Mouse (Mus musculus): ENCODE results near the gene Tnfrsf12a. TPM values are rescaled to one million over a fixed set of nuclear protein-coding genes. Genes with fewer than 3 reads are reported as not detected.

Gene Tnfrsf12a
- polyA plus RNA-seq, 1 experiment = 1.2 TPM

- no peaks in the 10 kb centered on the region for H3K27me3 ChIP-seq (ENCODE audit: control insufficient read depth, insufficient read depth, low read length)
- TF ChIP-seq POLR2A (IDR thresholded peaks at IDR 0.05; ENCODE audit: control insufficient read depth, low read depth, low read length) (no peak), CTCF (IDR thresholded peaks at IDR 0.05; ENCODE audit: control insufficient read depth, insufficient read depth, insufficient replicate concordance, low read depth, low read length) (no peak)
- peaks cover 7% of the 10 kb centered on the region for H3K4me1 ChIP-seq (ENCODE audit: control insufficient read depth, insufficient read depth, low read length)
- H3K27ac ChIP-seq (ENCODE audit: control insufficient read depth, insufficient read depth, low read depth, low read length) = no peak overlapping the region
- no peaks in the 10 kb centered on the region for H3K36me3 ChIP-seq (ENCODE audit: control insufficient read depth, insufficient read depth, low read length)
- H3K4me3 ChIP-seq (ENCODE audit: control insufficient read depth, low read depth, low read length) = no peak overlapping the region
Observed at GRCm38 (mm10) chr17:23695801-23696200, 18.5 kb upstream of the Tnfrsf12a start.

- H3K27ac ChIP-seq (ENCODE audit: control insufficient read depth, insufficient read depth, low read depth, low read length) = no peak overlapping the region
- H3K27me3 ChIP-seq (ENCODE audit: control insufficient read depth, insufficient read depth, low read length) = no peaks in the 10 kb centered on the region
- no peak overlapping the region for H3K4me3 ChIP-seq (ENCODE audit: control insufficient read depth, low read depth, low read length)
- H3K4me1 ChIP-seq (ENCODE audit: control insufficient read depth, insufficient read depth, low read length) = no peaks in the 10 kb centered on the region; the same call in 1 of the 2 replicates
- TF ChIP-seq POLR2A (IDR thresholded peaks at IDR 0.05; ENCODE audit: control insufficient read depth, low read depth, low read length) (no peak), CTCF (IDR thresholded peaks at IDR 0.05; ENCODE audit: control insufficient read depth, insufficient read depth, insufficient replicate concordance, low read depth, low read length) (no peak)
- no peaks in the 10 kb centered on the region for H3K36me3 ChIP-seq (ENCODE audit: control insufficient read depth, insufficient read depth, low read length)
Observed at GRCm38 (mm10) chr17:23694491-23694890, 17.2 kb upstream of the Tnfrsf12a start.

GRCm38 (mm10) chr17:23683856-23684672 lies 6.8 kb upstream of the Tnfrsf12a start, which contains the start of gene Cldn9:
Cldn9 (minus strand) TSS chr17:23684026.
- H3K4me3 ChIP-seq (ENCODE audit: control insufficient read depth, low read depth, low read length) = no peak within 1 kb of the TSS
- H3K4me1 ChIP-seq (ENCODE audit: control insufficient read depth, insufficient read depth, low read length) = peaks cover 3% of the 10 kb centered on the region; the same call in 1 of the 2 replicates
- no peaks in the 10 kb centered on the region for H3K36me3 ChIP-seq (ENCODE audit: control insufficient read depth, insufficient read depth, low read length)
- TF ChIP-seq CTCF (IDR thresholded peaks at IDR 0.05; ENCODE audit: control insufficient read depth, insufficient read depth, insufficient replicate concordance, low read depth, low read length) (no peak), POLR2A (IDR thresholded peaks at IDR 0.05; ENCODE audit: control insufficient read depth, low read depth, low read length) (no peak)
- no peaks in the 10 kb centered on the region; the same call in 1 of the 2 replicates for H3K27me3 ChIP-seq (ENCODE audit: control insufficient read depth, insufficient read depth, low read length)
- H3K27ac ChIP-seq (ENCODE audit: control insufficient read depth, insufficient read depth, low read depth, low read length) = no peak within 1 kb of the TSS

- H3K27ac ChIP-seq (ENCODE audit: control insufficient read depth, insufficient read depth, low read depth, low read length) = no peak overlapping the region
- H3K36me3 ChIP-seq (ENCODE audit: control insufficient read depth, insufficient read depth, low read length) = no peaks in the 10 kb centered on the region
- TF ChIP-seq POLR2A (IDR thresholded peaks at IDR 0.05; ENCODE audit: control insufficient read depth, low read depth, low read length) = no peak
- no peak for TF ChIP-seq CTCF (IDR thresholded peaks at IDR 0.05; ENCODE audit: control insufficient read depth, insufficient read depth, insufficient replicate concordance, low read depth, low read length)
- no peaks in the 10 kb centered on the region; the same call in 1 of the 2 replicates for H3K27me3 ChIP-seq (ENCODE audit: control insufficient read depth, insufficient read depth, low read length)
- H3K4me3 ChIP-seq (ENCODE audit: control insufficient read depth, low read depth, low read length) = no peak overlapping the region
- peaks cover 5% of the 10 kb centered on the region for H3K4me1 ChIP-seq (ENCODE audit: control insufficient read depth, insufficient read depth, low read length)
Observed at GRCm38 (mm10) chr17:23683226-23683625, 6.0 kb upstream of the Tnfrsf12a start.

- Histone ChIP-seq H3K4me3 (ENCODE audit: control insufficient read depth, low read depth, low read length) (no peak overlapping the region), H3K27me3 (ENCODE audit: control insufficient read depth, insufficient read depth, low read length) (no peaks in the 10 kb centered on the region; the same call in 1 of the 2 replicates), H3K27ac (ENCODE audit: control insufficient read depth, insufficient read depth, low read depth, low read length) (no peak overlapping the region), H3K36me3 (ENCODE audit: control insufficient read depth, insufficient read depth, low read length) (no peaks in the 10 kb centered on the region), H3K4me1 (ENCODE audit: control insufficient read depth, insufficient read depth, low read length) (peaks cover 7% of the 10 kb centered on the region)
- no peak for TF ChIP-seq CTCF (IDR thresholded peaks at IDR 0.05; ENCODE audit: control insufficient read depth, insufficient read depth, insufficient replicate concordance, low read depth, low read length)
- no peak for TF ChIP-seq POLR2A (IDR thresholded peaks at IDR 0.05; ENCODE audit: control insufficient read depth, low read depth, low read length)
Observed at GRCm38 (mm10) chr17:23682530-23682929, 5.3 kb upstream of the Tnfrsf12a start.

- Histone ChIP-seq H3K36me3 (ENCODE audit: control insufficient read depth, insufficient read depth, low read length) (no peaks in the 10 kb centered on the region), H3K4me3 (ENCODE audit: control insufficient read depth, low read depth, low read length) (no peak overlapping the region), H3K4me1 (ENCODE audit: control insufficient read depth, insufficient read depth, low read length) (peaks cover 11% of the 10 kb centered on the region), H3K27me3 (ENCODE audit: control insufficient read depth, insufficient read depth, low read length) (no peaks in the 10 kb centered on the region; the same call in 1 of the 2 replicates), H3K27ac (ENCODE audit: control insufficient read depth, insufficient read depth, low read depth, low read length) (no peak overlapping the region)
- no peak for TF ChIP-seq CTCF (IDR thresholded peaks at IDR 0.05; ENCODE audit: control insufficient read depth, insufficient read depth, insufficient replicate concordance, low read depth, low read length)
- no peak for TF ChIP-seq POLR2A (IDR thresholded peaks at IDR 0.05; ENCODE audit: control insufficient read depth, low read depth, low read length)
Observed at GRCm38 (mm10) chr17:23682092-23682491, 4.8 kb upstream of the Tnfrsf12a start.

GRCm38 (mm10) chr17:23681086-23681485 lies 3.8 kb upstream of the Tnfrsf12a start:
- Histone ChIP-seq H3K27me3 (ENCODE audit: control insufficient read depth, insufficient read depth, low read length) (no peaks in the 10 kb centered on the region; the same call in 1 of the 2 replicates), H3K4me1 (ENCODE audit: control insufficient read depth, insufficient read depth, low read length) (peaks cover 19% of the 10 kb centered on the region), H3K27ac (ENCODE audit: control insufficient read depth, insufficient read depth, low read depth, low read length) (no peak overlapping the region), H3K4me3 (ENCODE audit: control insufficient read depth, low read depth, low read length) (no peak overlapping the region), H3K36me3 (ENCODE audit: control insufficient read depth, insufficient read depth, low read length) (no peaks in the 10 kb centered on the region)
- no peak for TF ChIP-seq POLR2A (IDR thresholded peaks at IDR 0.05; ENCODE audit: control insufficient read depth, low read depth, low read length)
- TF ChIP-seq CTCF (IDR thresholded peaks at IDR 0.05; ENCODE audit: control insufficient read depth, insufficient read depth, insufficient replicate concordance, low read depth, low read length) = no peak
